Mouse (Mus musculus): ENCODE measurements around the gene Areg.

Gene Areg

DNA sequence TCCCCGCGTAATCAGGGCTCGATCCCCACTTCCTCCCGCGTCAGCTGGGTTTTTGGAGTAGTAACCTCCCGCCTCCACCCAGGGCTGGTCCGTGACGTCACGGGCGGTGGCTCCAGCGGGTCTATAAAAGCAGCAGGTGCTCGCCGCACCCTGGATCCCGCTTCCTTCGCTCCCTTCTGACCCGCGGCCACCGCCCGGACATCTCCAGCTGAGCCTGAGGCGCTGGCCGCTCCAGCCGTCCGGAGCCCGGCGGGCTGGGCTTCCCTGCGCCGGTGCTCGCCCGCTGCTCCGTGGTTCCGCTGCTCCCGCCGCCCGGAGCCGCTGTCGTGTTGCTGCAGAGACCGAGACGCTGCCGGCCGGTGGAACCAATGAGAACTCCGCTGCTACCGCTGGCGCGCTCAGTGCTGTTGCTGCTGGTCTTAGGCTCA is at the start of gene Areg:
Gene Areg, plus strand, starts transcription at position 154 of the 428 bp plus-strand sequence.
- in situ Hi-C loops (cut with MboI, MseI), result no loop called here

DNA sequence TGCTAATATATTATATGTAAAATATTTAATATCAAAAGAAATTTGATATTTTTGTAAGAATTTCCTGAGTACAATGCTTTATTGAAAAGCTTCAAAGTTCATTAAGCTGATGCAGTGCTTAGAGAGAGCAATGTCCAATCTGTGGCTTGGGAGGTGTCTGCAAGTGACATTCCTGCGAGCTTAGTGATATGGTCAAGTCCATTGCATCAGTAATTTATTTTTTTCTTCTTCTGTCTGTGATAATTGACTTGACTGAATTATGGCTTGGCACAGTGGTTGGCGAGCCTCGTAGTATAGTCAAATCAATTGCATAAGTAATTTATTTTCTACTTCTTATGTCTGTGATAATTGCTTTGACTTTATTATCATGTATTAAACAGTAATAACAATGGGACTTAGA is 49.1 kb upstream of the Areg start:
- in situ Hi-C loops (cut with MboI, MseI), result no loop called here

- in situ Hi-C loops (cut with MboI, MseI), result no loop called here
Measured at GRCm38 (mm10) chr5:91097911-91098614, 41.3 kb upstream of the Areg start.

DNA sequence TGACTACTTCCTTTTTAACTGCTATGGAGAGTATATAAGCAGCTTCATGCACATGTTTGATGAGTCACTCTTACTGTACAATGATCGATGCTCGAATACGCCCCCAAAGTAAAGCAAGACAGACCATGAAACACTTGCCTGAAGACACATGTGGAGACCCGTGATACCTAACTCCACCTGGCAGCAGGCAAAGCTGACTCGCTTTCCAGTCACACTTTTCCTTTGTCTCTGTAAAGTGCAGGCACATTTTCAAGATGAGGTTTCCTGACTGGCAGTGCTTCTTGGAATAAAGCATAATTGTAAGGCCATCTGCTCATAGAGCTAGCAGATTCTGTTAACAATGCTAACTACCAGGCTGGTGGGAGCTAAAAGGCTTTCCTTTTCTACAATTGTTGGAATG is 37.7 kb upstream of the Areg start:
- in situ Hi-C loops (cut with MboI, MseI), result no loop called here

DNA sequence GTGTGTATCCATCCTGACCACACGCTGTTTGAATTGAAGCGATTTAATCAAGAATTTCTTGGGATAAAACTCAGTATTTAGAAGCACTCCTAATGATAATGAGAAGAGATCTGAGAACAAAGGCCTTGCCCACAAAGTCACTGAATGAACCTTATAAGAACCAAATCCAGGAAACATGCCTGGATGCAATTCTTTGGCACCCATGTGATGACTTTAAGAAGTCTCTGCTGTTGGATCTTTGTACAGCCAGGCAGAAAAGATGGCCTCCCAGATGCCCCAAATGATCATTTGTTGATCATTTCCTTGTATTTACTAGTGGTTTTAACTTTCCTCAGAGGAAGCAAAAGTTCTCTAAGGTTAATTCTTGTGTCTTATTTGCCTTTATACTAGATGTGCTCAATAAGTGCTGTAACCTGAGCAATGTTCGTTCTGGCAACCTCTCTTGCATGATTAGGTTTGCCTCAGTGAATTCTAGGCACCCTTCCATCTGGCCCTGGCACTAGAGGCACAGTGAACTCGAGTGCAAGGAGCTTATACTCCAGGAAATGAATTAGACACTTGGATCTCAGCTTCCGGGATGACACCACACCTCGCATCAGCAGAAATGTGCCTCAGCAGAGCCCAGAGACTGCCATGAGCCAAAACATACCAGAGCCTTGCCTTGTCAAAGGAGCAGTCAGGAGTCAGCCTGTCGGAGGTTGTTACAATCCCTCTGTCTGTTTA is 35.3 kb upstream of the Areg start:
- in situ Hi-C loops (cut with MboI, MseI), result no loop called here

DNA sequence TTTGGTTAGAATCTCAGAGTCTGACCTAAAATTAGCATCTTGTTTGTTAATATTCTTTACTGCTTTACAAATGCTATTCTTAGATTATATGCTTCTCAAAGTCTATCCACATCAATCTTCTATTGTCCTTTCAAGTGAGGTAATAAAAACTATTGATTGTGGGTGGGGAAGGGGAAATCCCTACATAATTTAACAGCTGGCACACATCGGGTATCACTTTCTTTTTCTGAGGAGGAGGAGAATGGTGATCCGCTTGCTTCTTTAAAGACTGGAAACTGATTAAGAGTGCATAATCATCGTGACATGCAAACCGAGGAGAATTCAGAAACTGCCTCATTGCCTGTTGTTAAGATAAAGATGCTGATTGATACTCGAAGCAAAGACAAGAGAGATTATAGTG is 33.2 kb upstream of the Areg start:
- in situ Hi-C loops (cut with MboI, MseI), result no loop called here

- in situ Hi-C loops (cut with MboI, MseI), result no loop called here
Measured at GRCm38 (mm10) chr5:91110023-91110670, 29.3 kb upstream of the Areg start.

DNA sequence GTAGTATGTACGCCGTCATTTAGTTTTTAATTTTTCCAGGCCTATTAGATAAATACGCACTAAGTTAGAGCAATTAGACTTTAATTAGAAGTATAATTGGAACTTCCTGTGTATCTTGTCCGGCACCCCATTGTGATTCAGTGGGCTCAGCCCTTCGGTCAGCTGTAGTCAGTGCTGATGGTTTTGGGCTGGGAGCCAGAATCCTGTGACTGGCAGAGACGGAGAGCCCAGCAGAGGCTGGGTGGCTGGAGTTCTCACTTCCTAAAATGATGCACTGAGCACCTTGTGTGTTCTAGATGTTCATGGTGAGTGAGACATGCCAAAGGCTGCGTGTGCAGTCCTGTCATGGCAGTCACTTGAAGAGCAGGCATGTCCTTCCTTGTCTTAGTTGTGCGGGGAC is 28.4 kb upstream of the Areg start:
- in situ Hi-C loops (cut with MboI, MseI), result no loop called here

DNA sequence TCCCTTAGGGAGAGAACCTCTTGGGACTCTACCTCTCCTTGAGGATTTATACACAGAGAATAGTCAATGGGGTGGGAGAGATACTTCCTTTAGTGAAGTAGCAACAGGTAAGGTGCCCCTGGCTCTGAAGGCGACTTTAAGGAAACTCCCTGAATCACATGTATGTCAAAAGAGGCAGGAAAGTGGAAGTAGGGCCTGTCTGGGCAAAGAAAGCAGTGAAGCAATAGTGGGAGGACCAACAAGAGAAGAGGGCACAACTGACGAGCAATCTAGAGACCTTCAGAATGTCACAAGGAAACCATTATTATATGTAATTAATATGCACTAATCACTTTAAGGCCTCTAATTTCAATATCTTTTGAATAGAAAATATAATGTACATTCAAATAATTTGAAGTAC is 25.4 kb upstream of the Areg start:
- in situ Hi-C loops (cut with MboI, MseI), result no loop called here

DNA sequence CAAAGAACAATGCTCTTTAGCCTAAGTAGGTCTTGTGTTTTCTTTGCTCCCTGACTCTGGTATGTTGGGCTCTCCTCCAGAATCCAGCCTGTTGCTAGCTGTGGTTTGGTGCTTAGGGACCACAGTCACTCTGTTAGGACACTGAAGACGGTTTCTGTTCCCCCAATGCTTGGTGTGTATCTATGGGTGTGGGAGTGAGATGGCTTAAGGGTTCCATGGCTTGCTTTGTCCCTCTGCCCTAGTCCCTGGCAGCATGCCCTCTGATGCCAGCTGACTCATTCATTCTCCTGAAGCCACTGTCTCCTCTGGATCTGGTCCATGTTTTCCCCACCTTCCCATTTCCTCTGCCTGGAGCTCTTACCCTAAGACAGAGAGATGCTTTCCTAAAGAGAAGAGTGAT is 24.8 kb upstream of the Areg start:
- in situ Hi-C loops (cut with MboI, MseI), result no loop called here

DNA sequence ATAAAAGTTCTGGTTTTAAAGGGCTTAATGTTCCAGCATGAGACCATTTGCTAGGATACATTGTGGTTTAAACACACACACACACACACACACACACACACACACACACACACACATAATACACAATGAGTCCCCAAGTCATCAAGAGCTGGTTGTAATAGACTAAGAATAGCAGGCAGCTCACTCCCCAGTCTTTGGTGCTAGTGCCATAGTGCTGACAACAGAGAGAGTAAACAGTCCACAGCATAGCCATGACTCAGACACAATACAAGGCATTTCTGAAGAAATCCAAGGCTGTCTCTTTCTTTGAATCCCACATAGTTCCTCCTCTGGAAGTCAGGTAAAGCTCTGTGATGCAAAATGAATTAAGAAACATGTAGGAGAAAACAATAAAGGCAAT is 20.8 kb upstream of the Areg start:
- in situ Hi-C loops (cut with MboI, MseI), result no loop called here

GRCm38 (mm10) chr5:91123404-91123803 is 16.0 kb upstream of the Areg start:
- in situ Hi-C loops (cut with MboI, MseI), result no loop called here

DNA sequence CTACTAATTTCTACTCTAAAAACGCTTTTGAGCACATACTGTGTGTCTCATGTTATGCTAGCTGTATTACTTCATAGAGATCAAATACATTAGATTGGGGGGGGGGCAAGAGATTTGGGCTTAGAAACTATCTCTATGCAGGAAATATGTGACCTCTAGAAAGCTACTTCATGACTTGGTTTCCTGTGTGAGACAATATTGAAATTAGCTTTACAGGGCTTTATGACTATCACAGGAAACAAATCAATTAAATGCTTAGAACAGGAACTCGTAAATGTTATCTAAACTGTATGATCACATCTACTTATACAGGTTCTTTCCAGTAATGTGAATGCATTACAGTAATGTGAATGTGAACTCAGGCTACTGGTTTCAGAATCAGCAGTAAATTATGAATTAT is 15.3 kb upstream of the Areg start:
- in situ Hi-C loops (cut with MboI, MseI), result no loop called here

DNA sequence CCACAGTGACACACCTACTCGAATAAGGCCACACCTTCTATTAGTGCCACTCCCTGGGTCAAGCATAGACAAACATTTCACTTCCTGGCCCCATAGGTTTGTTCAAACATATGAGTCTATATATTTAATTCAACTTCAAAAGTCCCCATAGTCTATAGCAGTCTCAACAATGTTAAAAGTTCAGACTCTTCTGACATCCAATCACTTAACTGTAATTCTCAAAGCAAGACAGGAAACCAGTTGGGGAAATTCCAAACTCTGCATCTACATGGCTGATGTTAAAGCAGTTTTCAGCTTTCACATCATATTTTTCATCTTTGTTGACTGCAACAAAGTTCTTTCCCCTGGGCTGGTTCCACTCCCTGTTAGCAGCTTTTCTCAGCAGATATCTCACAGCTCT is 12.8 kb upstream of the Areg start:
- in situ Hi-C loops (cut with MboI, MseI), result no loop called here

DNA sequence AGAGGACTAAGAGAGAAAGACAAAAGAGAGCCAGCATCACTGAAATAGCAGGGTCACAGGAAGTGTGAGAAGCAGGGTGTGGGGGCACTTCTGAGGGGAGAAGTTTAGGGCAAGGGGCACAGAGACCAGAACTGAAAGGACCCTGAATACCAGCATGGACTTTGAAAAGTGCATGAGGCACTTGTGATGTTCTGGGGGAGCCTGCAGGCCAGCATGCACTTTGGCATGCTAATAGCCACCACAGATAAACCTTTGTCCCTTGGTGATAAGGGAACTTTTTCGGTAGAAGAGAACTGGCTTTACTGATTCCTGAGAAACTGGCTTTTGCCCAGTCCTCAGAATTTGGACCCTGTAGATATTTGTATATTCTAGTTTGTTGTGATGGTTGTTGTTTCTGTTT is 4.4 kb upstream of the Areg start:
- in situ Hi-C loops (cut with MboI, MseI), result no loop called here

GRCm38 (mm10) chr5:91138970-91139369 is 429 bp upstream of the Areg start:
- in situ Hi-C loops (cut with MboI, MseI), result no loop called here

- in situ Hi-C loops (cut with MboI, MseI), result no loop called here
Measured at GRCm38 (mm10) chr5:91140896-91141448, 1.6 kb downstream of the Areg start.

DNA sequence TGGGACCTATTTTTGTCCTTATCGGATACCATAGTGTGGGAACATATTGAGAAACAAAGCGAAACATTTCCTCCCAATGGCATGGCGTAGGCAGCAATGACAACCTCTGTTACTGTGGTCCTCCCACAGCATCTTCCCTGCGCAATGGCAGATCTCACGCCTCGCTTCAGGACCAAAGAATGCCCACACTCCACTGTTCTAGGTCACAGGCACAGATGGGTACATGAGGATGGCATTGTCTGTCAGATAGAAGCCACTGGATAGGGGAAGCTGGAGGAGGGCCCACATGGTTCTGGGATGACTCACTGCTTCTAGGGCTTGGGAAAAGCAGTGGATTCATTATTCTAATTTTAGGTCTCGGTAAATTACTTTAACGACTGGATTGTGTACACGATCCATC is 5.6 kb downstream of the Areg start:
- in situ Hi-C loops (cut with MboI, MseI), result no loop called here

GRCm38 (mm10) chr5:91147001-91147400 is 7.6 kb downstream of the Areg start:
- in situ Hi-C loops (cut with MboI, MseI), result no loop called here

GRCm38 (mm10) chr5:91148054-91148453 is 8.7 kb downstream of the Areg start:
- in situ Hi-C loops (cut with MboI, MseI), result no loop called here

GRCm38 (mm10) chr5:91156677-91157076 is 17.3 kb downstream of the Areg start:
- in situ Hi-C loops (cut with MboI, MseI), result no loop called here

DNA sequence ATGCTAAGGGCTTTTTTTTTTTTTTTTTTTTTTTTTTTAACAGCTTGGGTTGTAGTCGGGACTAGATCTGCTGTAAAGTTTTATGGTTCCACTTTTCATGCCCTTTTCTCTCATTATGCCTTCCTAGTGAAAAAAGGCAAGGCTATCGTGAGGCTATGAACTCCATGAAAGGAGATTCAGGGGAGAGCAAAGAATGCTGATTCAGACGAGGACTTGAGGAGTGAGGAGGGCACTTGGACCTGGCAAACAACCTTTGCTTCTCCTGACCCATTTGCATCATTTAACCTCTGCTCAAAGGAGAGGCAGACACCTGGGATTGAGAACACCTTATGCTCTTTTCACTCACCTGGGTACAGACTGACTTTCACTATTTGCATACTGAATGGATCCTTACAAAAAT is 17.8 kb downstream of the Areg start:
- in situ Hi-C loops (cut with MboI, MseI), result no loop called here

- in situ Hi-C loops (cut with MboI, MseI), result loop anchor here (10.0 kb wide), 1 partner anchor 822 kb away; the partner anchor contains the start of gene Odaph
Measured at GRCm38 (mm10) chr5:91162787-91163186, 23.4 kb downstream of the Areg start.
